In genomic region chr15:99772881-99772924, GRCm38 (mm10) we compare ENCODE assay signal across 8 mouse cellular contexts. TPM values are rescaled to one million over a fixed set of nuclear protein-coding genes. Genes with fewer than 3 reads are reported as not detected.
DNase-seq lines count a peak whose midpoint lies in the region; ATAC-seq and TF ChIP-seq lines count a peak whose summit lies in the region.
"Not testable (repeated sequence)": the region's sequence is repeated elsewhere in the genome, so short reads cannot be mapped to it uniquely, and the experiment has no call there.

Gene Cers5 (minus strand): TSS chr15:99772885.

- peak within 1 kb of the TSS; percentile 96 for H3K27ac ChIP-seq in embryonic facial prominence, embryonic 13.5 days
- H3K27ac ChIP-seq in hindbrain, embryonic 11.5 days (ENCODE audit: low read depth, low read length), result peak within 1 kb of the TSS; percentile 92
- peak within 1 kb of the TSS; percentile 93 for H3K27ac ChIP-seq in layer of hippocampus, adult 2 months
- H3K27ac ChIP-seq in limb, embryonic 15.5 days, result peak within 1 kb of the TSS; percentile 95
- peak within 1 kb of the TSS; percentile 85 for H3K27ac ChIP-seq in midbrain, embryonic 11.5 days (ENCODE audit: low read depth, low read length)
- H3K27ac ChIP-seq in stomach, embryonic 15.5 days, result peak within 1 kb of the TSS; percentile 96

- not testable (repeated sequence) for ATAC-seq in activated CD4-positive, CD25-positive, alpha-beta regulatory T cell, adult 4 months; embryonic facial prominence, embryonic 13.5 days (ENCODE audit: insufficient number of reproducible peaks, insufficient read depth, low FRiP score, low TSS enrichment, low read depth); granulocyte monocyte progenitor cell, adult 5-6 weeks (replicated peaks; ENCODE audit: poor library complexity, severe bottlenecking); hindbrain, embryonic 11.5 days (ENCODE audit: low FRiP score); limb, embryonic 15.5 days (ENCODE audit: insufficient number of reproducible peaks, low FRiP score, low TSS enrichment, low read depth); midbrain, embryonic 11.5 days (ENCODE audit: low FRiP score); stomach, embryonic 15.5 days (ENCODE audit: insufficient read depth, low FRiP score, low read depth)

- H3K4me2 ChIP-seq in embryonic facial prominence, embryonic 13.5 days, result peak within 1 kb of the TSS; percentile 83
- peak within 1 kb of the TSS; percentile 92 for H3K4me2 ChIP-seq in hindbrain, embryonic 11.5 days (replicated peaks; ENCODE audit: low read depth, low read length)
- H3K4me2 ChIP-seq in limb, embryonic 15.5 days, result peak within 1 kb of the TSS; percentile 72
- peak within 1 kb of the TSS; percentile 90 for H3K4me2 ChIP-seq in midbrain, embryonic 11.5 days
- peak within 1 kb of the TSS; percentile 85 for H3K4me2 ChIP-seq in stomach, embryonic 15.5 days

- DNase-seq in hindbrain, embryonic 11.5 days (ENCODE audit: low spot score); layer of hippocampus, adult 2 months (ENCODE audit: low spot score in 2 of 2); midbrain, embryonic 11.5 days (ENCODE audit: low spot score, missing footprints): not testable (repeated sequence)

- TF ChIP-seq CTCF in layer of hippocampus, adult 2 months (conservative IDR thresholded peaks at IDR 0.05), result not testable (repeated sequence)

- H3K4me1 ChIP-seq in embryonic facial prominence, embryonic 13.5 days, result peaks cover 15% of the 10 kb centered on the region
- H3K4me1 ChIP-seq in hindbrain, embryonic 11.5 days (replicated peaks; ENCODE audit: control insufficient read depth, insufficient read depth, low read length); limb, embryonic 15.5 days; midbrain, embryonic 11.5 days (ENCODE audit: control insufficient read depth, insufficient read depth, low read length); stomach, embryonic 15.5 days: not testable (repeated sequence)

- not testable (repeated sequence) for H3K27me3 ChIP-seq in embryonic facial prominence, embryonic 13.5 days; hindbrain, embryonic 11.5 days (ENCODE audit: control insufficient read depth, insufficient read depth, low read length); limb, embryonic 15.5 days; midbrain, embryonic 11.5 days (ENCODE audit: control insufficient read depth, insufficient read depth, low read length); stomach, embryonic 15.5 days (replicated peaks)

- not testable (repeated sequence) for H3K9me3 ChIP-seq in embryonic facial prominence, embryonic 13.5 days; hindbrain, embryonic 11.5 days (ENCODE audit: control insufficient read depth, low read length); limb, embryonic 15.5 days; midbrain, embryonic 11.5 days (ENCODE audit: control insufficient read depth, low read length); stomach, embryonic 15.5 days

- H3K9ac ChIP-seq in embryonic facial prominence, embryonic 13.5 days, result peak within 1 kb of the TSS; percentile 90
- peak within 1 kb of the TSS; percentile 91 for H3K9ac ChIP-seq in hindbrain, embryonic 11.5 days (ENCODE audit: low read depth, low read length)
- H3K9ac ChIP-seq in limb, embryonic 15.5 days, result peak within 1 kb of the TSS; percentile 74
- H3K9ac ChIP-seq in midbrain, embryonic 11.5 days (ENCODE audit: low read length), result peak within 1 kb of the TSS; percentile 91
- peak within 1 kb of the TSS; percentile 76 for H3K9ac ChIP-seq in stomach, embryonic 15.5 days

- H3K4me3 ChIP-seq in embryonic facial prominence, embryonic 13.5 days, result peak within 1 kb of the TSS; percentile 78
- peak within 1 kb of the TSS; percentile 67 for H3K4me3 ChIP-seq in hindbrain, embryonic 11.5 days (ENCODE audit: low read depth, low read length)
- peak within 1 kb of the TSS; percentile 92 for H3K4me3 ChIP-seq in layer of hippocampus, adult 2 months
- peak within 1 kb of the TSS; percentile 78 for H3K4me3 ChIP-seq in limb, embryonic 15.5 days
- peak within 1 kb of the TSS; percentile 81 for H3K4me3 ChIP-seq in midbrain, embryonic 11.5 days (ENCODE audit: low read depth, low read length)
- peak within 1 kb of the TSS; percentile 84 for H3K4me3 ChIP-seq in stomach, embryonic 15.5 days (replicated peaks)

- H3K36me3 ChIP-seq in embryonic facial prominence, embryonic 13.5 days; hindbrain, embryonic 11.5 days (ENCODE audit: control insufficient read depth, insufficient read depth, low read length); limb, embryonic 15.5 days; midbrain, embryonic 11.5 days (ENCODE audit: control insufficient read depth, insufficient read depth, low read length); stomach, embryonic 15.5 days: not testable (repeated sequence)

RNA-seq across cellular contexts. Expression of gene Cers5, which starts in this region (rescaled TPM):
- polyA plus RNA-seq in activated CD4-positive, CD25-positive, alpha-beta regulatory T cell, adult 4 months (2017; shearing (Covaris generic)), result 10 to 100 TPM; 63.5 to 71.6 TPM
- 70.8 and 71.5 TPM in 2 replicates for polyA plus RNA-seq in embryonic facial prominence, embryonic 13.5 days (2015; fragmentation: Nextera tagmentation; extraction: Ambion mirVana)
- 34.8 and 58.3 TPM in 2 replicates for total RNA-seq in granulocyte monocyte progenitor cell, adult 5-6 weeks (2014; fragmentation: Nextera tagmentation)
- total RNA-seq in granulocyte monocyte progenitor cell, adult 5-6 weeks (2017), result 17.9 and 24.5 TPM in 2 replicates
- polyA plus RNA-seq in hindbrain, embryonic 11.5 days (2014; fragmentation: Nextera tagmentation; extraction: Ambion mirVana), result 61.6 and 66.6 TPM in 2 replicates
- 10 to 100 TPM; 28.4 to 29.9 TPM for total RNA-seq in layer of hippocampus, adult 2 months (2021)
- polyA plus RNA-seq in limb, embryonic 15.5 days (2015; fragmentation: Nextera tagmentation; extraction: Ambion mirVana), result 83.6 and 84.8 TPM in 2 replicates
- polyA plus RNA-seq in midbrain, embryonic 11.5 days (2014; fragmentation: Nextera tagmentation; extraction: Ambion mirVana), result 57.8 and 59.6 TPM in 2 replicates
- 56.1 and 57.3 TPM in 2 replicates for polyA plus RNA-seq in stomach, embryonic 15.5 days (2015; fragmentation: Nextera tagmentation; extraction: Ambion mirVana)
